Mouse (Mus musculus) neutrophil, adult 5-6 weeks (primary cell): ENCODE measurements around the gene Iars2. TPM values are rescaled to one million over a fixed set of nuclear protein-coding genes. Genes with fewer than 3 reads are reported as not detected.
A peak's percentile ranks its signal among the peaks of the same experiment; 100 is the strongest.
"Not testable (repeated sequence)": the region's sequence is repeated elsewhere in the genome, so short reads cannot be mapped to it uniquely, and the experiment has no call there.

Experiments used
- ATAC-seq: fragments of 151-379, 151-347 bp; 2 replicates; pipeline ENCODE4 v1.8.0; 2017; ENCODE audit warnings: mild to moderate bottlenecking, moderate TSS enrichment; ENCODE audit not compliant: insufficient number of reproducible peaks, poor library complexity, low FRiP score, severe bottlenecking; ENCODE audit errors: extremely low read depth
- total RNA-seq: library from RNA; stranded (forward); fragments of 200-1000 nt; gene quantifications from 2 replicates; pipeline ENCODE4 v1.2.3, GENCODE M21; 2017

The Iars2 gene
- total RNA-seq, 1 experiment from 2014 or later = 32.0 TPM

GRCm38 (mm10) chr1:185335231-185335765 lies 6.1 kb upstream of the Iars2 start:
- ATAC-seq = no peak

GRCm38 (mm10) chr1:185334136-185334535 lies 4.9 kb upstream of the Iars2 start:
- no peak for ATAC-seq

GRCm38 (mm10) chr1:185333651-185334050 lies 4.5 kb upstream of the Iars2 start:
- no peak for ATAC-seq

GRCm38 (mm10) chr1:185331983-185332430 lies 2.8 kb upstream of the Iars2 start, which contains the start of gene Bpnt1:
Gene Bpnt1, plus strand, starts transcription at chr1:185332149.
- peak; percentile 73 for ATAC-seq

GRCm38 (mm10) chr1:185331364-185331763 lies 2.2 kb upstream of the Iars2 start:
- no peak for ATAC-seq

GRCm38 (mm10) chr1:185329851-185330250 lies 655 bp upstream of the Iars2 start:
- ATAC-seq = no peak

GRCm38 (mm10) chr1:185327754-185328345 lies 1.3 kb downstream of the Iars2 start:
- ATAC-seq = not testable (repeated sequence)

GRCm38 (mm10) chr1:185315846-185316568 lies 13.2 kb downstream of the Iars2 start:
- ATAC-seq = no peak

GRCm38 (mm10) chr1:185314546-185314945 lies 14.7 kb downstream of the Iars2 start:
- ATAC-seq = no peak

- ATAC-seq = no peak
Measured at GRCm38 (mm10) chr1:185311949-185312348, 17.2 kb downstream of the Iars2 start.

GRCm38 (mm10) chr1:185308908-185309307 lies 20.3 kb downstream of the Iars2 start:
- ATAC-seq = no peak

- ATAC-seq = no peak
Measured at GRCm38 (mm10) chr1:185308334-185308733, 20.9 kb downstream of the Iars2 start.

GRCm38 (mm10) chr1:185307645-185308044 lies 21.6 kb downstream of the Iars2 start:
- no peak for ATAC-seq

GRCm38 (mm10) chr1:185306836-185307235 lies 22.4 kb downstream of the Iars2 start:
- no peak for ATAC-seq

GRCm38 (mm10) chr1:185302816-185303215 lies 26.4 kb downstream of the Iars2 start:
- no peak for ATAC-seq

GRCm38 (mm10) chr1:185298496-185298895 lies 30.7 kb downstream of the Iars2 start:
- no peak for ATAC-seq

- ATAC-seq = no peak
Measured at GRCm38 (mm10) chr1:185296850-185297249, 32.3 kb downstream of the Iars2 start.

- no peak for ATAC-seq
Measured at GRCm38 (mm10) chr1:185292646-185293360, 36.4 kb downstream of the Iars2 start.

GRCm38 (mm10) chr1:185291336-185291735 lies 37.9 kb downstream of the Iars2 start:
- no peak for ATAC-seq

- no peak for ATAC-seq
Measured at GRCm38 (mm10) chr1:185289231-185289630, 40.0 kb downstream of the Iars2 start.
